Mouse (Mus musculus) 416B (cell line): ENCODE data around the gene Cdk8.

Experiments used
- DNase-seq: peaks from one replicate; pipeline ENCODE4 v3.0.0; 2011; ENCODE audit warnings: low read depth

The Cdk8 gene

DNA sequence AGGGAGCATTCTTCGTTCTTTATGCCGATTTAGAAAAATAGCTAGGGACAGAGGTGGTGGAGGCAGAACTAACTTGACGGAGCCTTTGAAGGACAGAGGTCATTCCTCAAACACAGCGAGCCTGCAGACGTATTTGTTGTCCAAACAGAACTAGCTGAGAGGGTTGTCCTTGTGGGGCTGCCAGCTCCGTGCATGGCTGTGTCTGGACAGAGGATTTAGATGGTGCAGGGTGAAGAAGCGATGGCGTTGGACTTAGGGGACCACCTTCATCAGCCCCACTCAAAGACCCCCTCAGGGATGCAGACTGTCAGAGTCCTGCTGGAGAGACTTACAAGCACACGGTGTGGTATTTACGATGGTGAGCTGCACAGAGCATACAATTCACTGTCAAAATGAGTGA lies 97.9 kb downstream of the Cdk8 start:
- DNase-seq = no peak

DNA sequence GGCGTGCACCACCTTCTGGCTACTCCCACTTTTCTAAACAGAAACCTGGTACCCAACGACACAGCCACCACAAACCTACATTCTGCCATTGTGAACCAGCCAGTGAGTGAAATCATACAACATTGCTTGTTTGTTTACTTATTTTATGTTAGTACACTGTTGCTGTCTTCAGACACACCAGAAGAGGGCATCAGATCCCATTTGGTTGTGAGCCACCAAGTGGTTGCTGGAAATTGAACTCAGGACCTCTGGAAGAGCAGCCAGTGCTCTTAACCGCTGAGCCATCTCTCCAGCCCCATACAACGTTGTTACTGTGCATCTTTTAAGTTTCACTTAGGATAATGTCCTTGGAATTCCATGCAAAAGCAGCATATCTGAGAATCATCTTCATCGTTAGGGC lies 98.5 kb downstream of the Cdk8 start:
- DNase-seq = no peak

DNA sequence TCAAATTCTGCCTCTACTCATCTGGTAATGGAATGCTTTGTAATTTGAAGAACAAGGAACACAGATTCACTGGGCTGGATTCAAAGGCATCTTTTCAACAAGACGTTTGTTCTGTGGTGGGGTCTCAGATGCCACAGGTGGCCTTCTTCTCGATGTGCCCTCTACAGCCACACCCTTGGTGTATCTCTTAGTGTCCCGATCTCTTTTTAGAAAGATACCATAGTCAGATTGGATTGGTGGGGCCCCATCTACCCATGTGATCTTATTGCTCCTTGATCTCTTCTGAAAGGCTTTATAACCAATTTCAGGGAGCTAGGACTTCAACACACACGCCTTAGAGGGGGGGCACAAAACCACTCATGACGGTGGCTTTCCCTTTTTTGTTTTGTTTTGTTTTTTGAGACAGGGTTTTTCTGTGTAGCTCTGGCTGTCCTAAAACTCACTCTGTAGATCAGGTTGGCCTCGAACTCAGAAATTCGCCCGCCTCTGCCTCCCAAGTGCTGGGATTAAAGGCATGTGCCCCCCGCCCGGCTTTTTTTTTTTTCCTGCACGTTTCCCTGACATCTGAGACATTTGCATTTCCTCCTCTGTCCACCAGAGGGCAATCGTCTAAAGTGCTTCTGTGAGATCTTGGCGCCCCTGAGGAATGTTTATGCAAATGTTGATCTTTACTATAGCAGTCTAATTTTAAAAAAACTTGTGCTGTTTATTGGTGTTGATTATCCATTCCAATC lies 99.2 kb downstream of the Cdk8 start:
- DNase-seq = peak; percentile 68

DNA sequence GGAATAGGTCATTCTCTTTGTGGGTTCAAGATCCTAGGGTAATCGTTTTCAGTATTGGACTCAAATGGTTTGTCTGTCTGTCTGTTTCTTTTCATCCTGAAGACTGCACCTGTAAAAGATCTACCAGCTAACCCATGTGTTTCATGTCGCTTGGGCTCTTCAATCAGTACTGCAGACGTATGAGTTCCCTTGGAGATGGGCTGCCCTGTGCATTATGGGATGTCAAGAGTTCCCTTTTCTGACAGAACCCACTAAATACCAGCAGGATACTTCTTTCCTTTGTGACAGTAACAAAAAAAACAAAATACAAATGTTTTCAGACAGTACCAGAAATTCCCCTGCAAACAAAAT lies 99.7 kb downstream of the Cdk8 start:
- no peak for DNase-seq

DNA sequence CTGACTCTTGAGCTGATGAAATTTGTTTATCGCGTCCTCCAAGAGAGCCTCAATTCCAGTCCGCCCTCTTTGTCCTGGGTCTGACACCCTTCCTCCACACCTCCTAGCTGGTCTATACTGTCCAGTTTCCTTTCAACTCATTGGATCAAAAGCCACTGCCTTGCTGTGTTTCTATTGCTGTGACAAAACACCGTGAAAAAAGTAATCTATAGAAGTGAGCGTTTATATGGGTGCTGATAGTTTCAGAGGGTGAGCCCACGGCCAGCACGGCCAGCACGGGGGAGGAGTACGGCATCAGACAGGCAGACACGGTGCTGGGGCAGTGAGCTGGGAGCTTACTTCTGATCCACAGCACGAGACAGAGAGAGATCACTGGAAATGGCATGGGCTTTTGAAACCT lies 100.1 kb downstream of the Cdk8 start:
- DNase-seq = no peak

DNA sequence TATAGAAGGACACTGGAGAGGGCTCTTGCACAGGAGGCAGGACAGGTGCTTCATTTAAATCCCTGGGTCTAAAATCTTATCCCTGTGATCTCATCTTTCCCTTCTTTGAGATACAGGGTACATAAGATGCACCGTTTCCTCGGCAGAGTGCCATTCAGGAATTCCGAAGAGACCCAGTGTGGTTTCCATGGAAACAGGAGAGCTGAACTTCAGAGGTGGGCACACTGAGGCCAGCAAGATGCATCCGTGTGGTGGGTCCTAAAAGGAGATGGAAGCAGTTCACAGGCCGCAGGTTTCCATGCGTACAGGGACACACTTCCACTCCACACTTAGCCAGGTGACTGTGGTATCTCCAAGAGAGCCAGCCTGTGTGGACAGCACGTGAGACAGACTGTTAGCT lies 101.5 kb downstream of the Cdk8 start:
- no peak for DNase-seq

DNA sequence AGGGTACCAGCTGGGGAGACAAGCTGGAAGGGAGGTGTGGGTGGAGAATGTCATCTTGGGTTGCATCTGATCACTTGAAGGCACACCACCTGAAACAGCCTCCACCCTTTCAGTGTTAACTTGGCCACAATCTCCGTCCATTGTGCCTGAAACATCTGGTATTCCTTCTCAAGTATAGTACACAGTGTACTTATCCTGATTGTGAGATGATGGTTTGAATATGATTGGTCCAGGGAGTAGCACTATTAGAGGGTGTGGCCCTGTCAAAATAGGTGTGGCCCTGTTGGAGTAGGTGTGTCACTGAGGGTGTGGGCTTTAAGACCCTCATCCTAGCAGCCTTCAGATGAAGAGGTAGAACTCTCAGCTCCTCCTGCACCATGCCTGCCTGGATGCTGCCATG lies 103.4 kb downstream of the Cdk8 start:
- no peak for DNase-seq

DNA sequence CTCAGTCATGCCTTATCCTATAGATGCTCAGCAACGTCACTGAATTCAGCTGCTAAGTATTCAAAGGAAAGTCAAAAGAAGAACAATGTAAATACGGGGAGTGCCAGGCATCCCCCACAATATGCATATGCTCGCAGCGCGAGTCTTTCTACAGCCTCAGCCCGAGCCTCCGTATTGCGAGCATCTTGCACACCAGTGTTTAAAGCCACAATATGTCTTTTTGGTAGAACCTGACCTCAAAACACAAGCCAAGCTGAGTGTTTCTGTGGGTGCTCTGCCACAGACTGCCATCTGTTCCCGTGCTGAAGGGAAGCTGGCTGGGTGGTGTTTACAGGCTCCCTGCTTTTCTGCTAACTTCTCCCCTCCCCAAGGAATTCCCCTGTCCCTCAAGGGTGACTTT lies 107.0 kb downstream of the Cdk8 start:
- DNase-seq = no peak

DNA sequence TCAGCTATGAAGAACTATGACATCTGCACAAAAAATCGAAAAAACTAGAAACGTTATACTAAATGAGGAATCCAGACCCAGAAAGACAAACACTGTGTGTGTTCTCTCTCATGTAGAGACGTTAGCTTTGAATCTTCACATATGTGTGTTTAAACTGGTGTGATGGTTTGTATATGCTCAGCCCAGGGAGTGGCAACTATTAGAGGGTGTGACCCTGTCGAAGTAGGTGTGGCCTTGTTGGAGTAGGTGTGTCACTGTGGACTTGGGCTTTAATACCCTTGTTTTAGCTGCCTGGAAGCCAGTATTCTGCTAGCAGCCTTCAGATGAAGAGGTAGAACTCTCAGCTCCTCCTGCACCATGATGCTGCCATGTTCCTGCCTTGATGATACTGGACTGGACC lies 109.0 kb downstream of the Cdk8 start:
- DNase-seq = no peak

DNA sequence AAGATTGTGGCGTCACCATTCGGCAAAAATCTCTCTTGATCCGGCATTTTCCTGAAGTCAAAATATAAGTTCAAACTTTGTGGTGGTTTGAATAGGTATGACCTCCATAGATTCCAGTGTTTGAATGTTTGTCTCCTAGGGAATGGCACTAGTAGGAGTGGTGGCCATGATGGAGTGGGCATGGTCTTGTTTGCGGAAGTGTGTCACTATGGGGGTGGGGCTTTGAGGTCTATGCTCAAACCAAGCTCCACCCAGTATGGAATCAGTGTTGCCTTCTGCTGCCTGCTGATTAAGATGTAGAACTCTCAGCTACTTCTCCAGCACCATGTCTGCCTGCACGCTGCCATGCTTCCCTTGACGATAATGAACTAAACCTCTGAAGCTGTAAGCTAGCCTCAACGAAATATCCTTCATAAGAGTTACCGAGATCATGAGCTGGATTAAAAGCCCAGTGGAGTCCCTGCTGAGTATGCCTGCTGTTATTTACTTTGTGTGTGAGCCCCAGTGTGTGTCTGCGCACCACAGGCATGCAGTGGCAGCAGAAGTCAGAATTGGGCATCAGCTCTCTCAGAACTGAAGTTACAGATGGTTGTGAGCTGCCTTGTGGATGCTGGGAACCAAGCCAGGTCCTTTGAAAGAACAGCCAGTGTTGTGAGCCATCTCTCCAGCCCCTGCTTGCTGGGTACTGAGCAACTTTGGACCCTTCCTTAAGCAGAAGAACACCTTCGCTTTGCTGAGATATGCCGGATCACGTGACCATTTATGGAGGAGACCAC lies 114.1 kb downstream of the Cdk8 start:
- no peak for DNase-seq

DNA sequence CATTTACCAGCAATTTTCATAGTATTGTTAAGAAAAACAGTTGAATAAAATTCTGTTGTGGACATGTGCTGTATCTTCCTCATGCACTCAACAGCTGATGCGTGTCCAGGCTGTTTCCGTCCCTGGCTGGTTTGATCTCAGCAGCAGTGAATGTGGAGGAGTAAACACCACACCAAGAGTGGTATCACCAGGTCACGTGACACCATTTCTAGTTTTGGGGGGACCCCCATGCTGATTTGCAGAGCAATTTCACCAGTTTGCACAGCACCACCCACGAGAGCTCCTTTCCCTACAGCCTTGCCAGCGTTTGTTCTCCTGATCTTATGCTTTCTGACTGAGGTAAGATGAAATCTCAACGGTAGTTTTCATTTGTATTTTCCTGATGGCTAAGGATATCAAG lies 116.1 kb downstream of the Cdk8 start:
- no peak for DNase-seq

DNA sequence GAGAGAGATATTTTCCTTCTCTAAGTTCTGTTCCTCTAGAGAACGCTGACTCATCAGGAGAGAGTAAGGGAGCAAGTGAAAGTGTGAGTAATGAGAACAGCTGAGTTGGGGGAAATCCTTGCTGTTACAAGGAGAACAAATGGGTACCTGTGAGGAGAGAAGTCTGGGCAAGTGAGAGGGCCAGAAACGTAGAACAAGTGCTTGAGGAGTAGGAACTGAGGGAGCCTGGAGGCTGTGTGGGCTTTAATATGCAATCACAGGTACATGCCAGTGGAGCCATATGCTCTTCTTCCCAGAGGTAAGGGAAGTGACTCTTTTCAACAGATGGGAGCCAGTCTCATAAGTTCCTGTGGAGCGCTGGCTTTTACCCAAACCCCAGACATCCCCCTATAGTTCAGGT lies 118.2 kb downstream of the Cdk8 start:
- no peak for DNase-seq

DNA sequence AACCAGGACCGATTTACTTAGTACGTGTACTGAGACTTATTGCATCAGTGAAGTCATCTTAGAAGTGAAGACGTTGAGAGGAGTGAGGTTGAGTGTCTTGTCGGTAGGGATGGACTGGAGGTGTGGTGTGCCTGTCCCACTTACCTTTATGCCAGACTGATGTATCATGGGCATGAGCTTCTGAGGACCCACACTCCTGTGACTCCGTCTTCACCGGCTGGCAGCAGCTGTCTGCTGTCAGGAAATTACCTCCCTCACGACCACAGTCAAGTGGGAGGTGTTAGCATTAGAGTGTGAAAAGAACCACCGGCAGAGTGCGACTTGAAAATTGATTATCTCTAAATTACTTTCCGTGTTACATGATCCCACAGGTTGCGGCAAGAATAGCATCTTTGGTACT lies 119.8 kb downstream of the Cdk8 start:
- no peak for DNase-seq

DNA sequence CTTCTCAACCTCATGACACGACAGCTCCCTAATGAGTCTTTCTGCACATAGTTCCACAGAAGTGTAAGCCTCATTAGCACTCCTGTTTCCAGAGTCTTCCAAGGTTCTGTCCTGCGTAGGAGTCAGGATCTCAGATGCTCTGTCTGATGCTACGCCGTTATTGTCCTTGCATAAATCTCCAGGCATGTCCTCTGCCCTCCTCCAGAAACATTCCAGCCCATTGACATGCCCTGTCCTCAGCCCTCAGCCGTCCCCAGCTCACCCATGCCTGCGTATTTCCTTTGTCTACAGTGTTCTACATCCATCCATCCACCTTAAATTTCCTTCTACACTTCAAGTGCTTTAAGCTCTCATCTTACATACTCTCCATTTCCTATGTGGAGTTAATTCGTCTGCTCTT lies 121.0 kb downstream of the Cdk8 start:
- no peak for DNase-seq
